Mouse (Mus musculus): ENCODE results near the gene Sox10. TPM values are rescaled to one million over a fixed set of nuclear protein-coding genes. Genes with fewer than 3 reads are reported as not detected.

Sox10 gene
- total RNA-seq (2014; rRNA removed) = 7.4 and 8.3 TPM in 2 replicates
- 4.8 and 6.3 TPM in 2 replicates for polyA plus RNA-seq (2015; fragmentation: Nextera tagmentation; extraction: Ambion mirVana)

- no peaks in the 10 kb centered on the region for H3K4me1 ChIP-seq (ENCODE audit: insufficient read depth)
- no peak for TF ChIP-seq CTCF (IDR thresholded peaks at IDR 0.05; ENCODE audit: low read depth)
- no peaks in the 10 kb centered on the region for H3K9me3 ChIP-seq (ENCODE audit: low read length)
- WGBS = 47% methylated on average over 5 of the region's 5 CpGs
- H3K4me2 ChIP-seq (ENCODE audit: low read depth) = no peak within 1 kb of the TSS
- ATAC-seq = no peak
- no peaks in the 10 kb centered on the region for H3K36me3 ChIP-seq (ENCODE audit: insufficient read depth)
- H3K9ac ChIP-seq = no peak within 1 kb of the TSS
- H3K27ac ChIP-seq (ENCODE audit: low read depth, low read length) = no peak within 1 kb of the TSS
- H3K27me3 ChIP-seq (ENCODE audit: insufficient read depth, low read length) = peaks cover 18% of the 10 kb centered on the region
- no peak within 1 kb of the TSS for H3K4me3 ChIP-seq (ENCODE audit: low read depth, low read length)
- DNase-seq = no peak
Observed at GRCm38 (mm10) chr15:79165140-79165539, at the start of gene Sox10. TSS of gene Sox10 (minus strand) at chr15:79165240.

- H3K36me3 ChIP-seq (ENCODE audit: insufficient read depth) = no peaks in the 10 kb centered on the region
- no peak for DNase-seq
- H3K27ac ChIP-seq (ENCODE audit: low read depth, low read length) = no peak overlapping the region
- H3K9ac ChIP-seq = no peak overlapping the region
- no peak for TF ChIP-seq CTCF (IDR thresholded peaks at IDR 0.05; ENCODE audit: low read depth)
- no peaks in the 10 kb centered on the region for H3K27me3 ChIP-seq (ENCODE audit: insufficient read depth, low read length)
- 83% methylated on average over 6 of the region's 6 CpGs for WGBS
- H3K4me1 ChIP-seq (ENCODE audit: insufficient read depth) = no peaks in the 10 kb centered on the region
- no peak for ATAC-seq
- H3K4me3 ChIP-seq (ENCODE audit: low read depth, low read length) = no peak overlapping the region
- H3K4me2 ChIP-seq (ENCODE audit: low read depth) = no peak overlapping the region
- no peaks in the 10 kb centered on the region for H3K9me3 ChIP-seq (ENCODE audit: low read length)
Observed at GRCm38 (mm10) chr15:79213591-79213990, 48.6 kb upstream of the Sox10 start.

GRCm38 (mm10) chr15:79212750-79213446, 47.9 kb upstream of the Sox10 start:
- H3K36me3 ChIP-seq (ENCODE audit: insufficient read depth) = no peaks in the 10 kb centered on the region
- no peak overlapping the region for H3K4me3 ChIP-seq (ENCODE audit: low read depth, low read length)
- no peak for DNase-seq
- H3K4me2 ChIP-seq (ENCODE audit: low read depth) = no peak overlapping the region
- 80% methylated on average over 26 of the region's 26 CpGs for WGBS
- H3K27ac ChIP-seq (ENCODE audit: low read depth, low read length) = no peak overlapping the region
- no peak for TF ChIP-seq CTCF (IDR thresholded peaks at IDR 0.05; ENCODE audit: low read depth)
- H3K4me1 ChIP-seq (ENCODE audit: insufficient read depth) = no peaks in the 10 kb centered on the region
- H3K27me3 ChIP-seq (ENCODE audit: insufficient read depth, low read length) = no peaks in the 10 kb centered on the region
- peak; percentile 51 for ATAC-seq
- H3K9ac ChIP-seq = no peak overlapping the region
- H3K9me3 ChIP-seq (ENCODE audit: low read length) = no peaks in the 10 kb centered on the region

GRCm38 (mm10) chr15:79210357-79210756, 45.3 kb upstream of the Sox10 start:
- Histone ChIP-seq H3K9ac (no peak overlapping the region), H3K27me3 (ENCODE audit: insufficient read depth, low read length) (no peaks in the 10 kb centered on the region), H3K9me3 (ENCODE audit: low read length) (no peaks in the 10 kb centered on the region), H3K4me3 (ENCODE audit: low read depth, low read length) (no peak overlapping the region), H3K4me1 (ENCODE audit: insufficient read depth) (no peaks in the 10 kb centered on the region), H3K27ac (ENCODE audit: low read depth, low read length) (no peak overlapping the region), H3K4me2 (ENCODE audit: low read depth) (no peak overlapping the region), H3K36me3 (ENCODE audit: insufficient read depth) (no peaks in the 10 kb centered on the region)
- ATAC-seq = no peak
- WGBS = 74% methylated on average over 2 of the region's 2 CpGs
- DNase-seq = no peak
- TF ChIP-seq CTCF (IDR thresholded peaks at IDR 0.05; ENCODE audit: low read depth) = no peak

GRCm38 (mm10) chr15:79208758-79209439, 43.9 kb upstream of the Sox10 start:
- DNase-seq (no peak), ATAC-seq (no peak)
- no peaks in the 10 kb centered on the region for H3K4me1 ChIP-seq (ENCODE audit: insufficient read depth)
- no peak for TF ChIP-seq CTCF (IDR thresholded peaks at IDR 0.05; ENCODE audit: low read depth)
- no peak overlapping the region for H3K27ac ChIP-seq (ENCODE audit: low read depth, low read length)
- no peak overlapping the region for H3K4me2 ChIP-seq (ENCODE audit: low read depth)
- H3K9me3 ChIP-seq (ENCODE audit: low read length) = no peaks in the 10 kb centered on the region
- WGBS = 72% methylated on average over 26 of the region's 27 CpGs
- no peak overlapping the region for H3K4me3 ChIP-seq (ENCODE audit: low read depth, low read length)
- H3K9ac ChIP-seq = no peak overlapping the region
- H3K27me3 ChIP-seq (ENCODE audit: insufficient read depth, low read length) = no peaks in the 10 kb centered on the region
- no peaks in the 10 kb centered on the region for H3K36me3 ChIP-seq (ENCODE audit: insufficient read depth)

GRCm38 (mm10) chr15:79208211-79208610, 43.2 kb upstream of the Sox10 start:
- TF ChIP-seq CTCF (IDR thresholded peaks at IDR 0.05; ENCODE audit: low read depth) = no peak
- no peak for ATAC-seq

GRCm38 (mm10) chr15:79202575-79202974, 37.5 kb upstream of the Sox10 start:
- no peaks in the 10 kb centered on the region for H3K36me3 ChIP-seq (ENCODE audit: insufficient read depth)
- H3K9me3 ChIP-seq (ENCODE audit: low read length) = no peaks in the 10 kb centered on the region
- no peak overlapping the region for H3K4me2 ChIP-seq (ENCODE audit: low read depth)
- 0 out of 2 replicates have a peak, but pooled peaks cover 6% of the 10 kb centered on the region for H3K4me1 ChIP-seq (ENCODE audit: insufficient read depth)
- H3K4me3 ChIP-seq (ENCODE audit: low read depth, low read length) = no peak overlapping the region
- no peaks in the 10 kb centered on the region for H3K27me3 ChIP-seq (ENCODE audit: insufficient read depth, low read length)
- peak overlapping the region; percentile 36; the same call in 1 of the 2 replicates for H3K27ac ChIP-seq (ENCODE audit: low read depth, low read length)
- H3K9ac ChIP-seq = no peak overlapping the region
- TF ChIP-seq CTCF (IDR thresholded peaks at IDR 0.05; ENCODE audit: low read depth) = no peak
- WGBS = 51% methylated on average over 10 of the region's 10 CpGs
- ATAC-seq (peak; percentile 53), DNase-seq (peak; percentile 14)

More at GRCm38 (mm10) chr15:79208211-79208610, 43.2 kb upstream of the Sox10 start:
- H3K4me1 ChIP-seq (ENCODE audit: insufficient read depth) = no peaks in the 10 kb centered on the region
- H3K27ac ChIP-seq (ENCODE audit: low read depth, low read length) = no peak overlapping the region
- no peak overlapping the region for H3K4me3 ChIP-seq (ENCODE audit: low read depth, low read length)
- no peaks in the 10 kb centered on the region for H3K27me3 ChIP-seq (ENCODE audit: insufficient read depth, low read length)
- WGBS = 73% methylated on average over 6 of the region's 6 CpGs
- H3K9ac ChIP-seq = no peak overlapping the region
- no peaks in the 10 kb centered on the region for H3K36me3 ChIP-seq (ENCODE audit: insufficient read depth)
- no peak for DNase-seq
- H3K9me3 ChIP-seq (ENCODE audit: low read length) = no peaks in the 10 kb centered on the region
- H3K4me2 ChIP-seq (ENCODE audit: low read depth) = no peak overlapping the region

All from forebrain, postnatal 0 days (tissue).